Mouse (Mus musculus) heart, embryonic 14.5 days (tissue): Measurements from ENCODE around the gene Rassf5. TPM values are rescaled to one million over a fixed set of nuclear protein-coding genes. Genes with fewer than 3 reads are reported as not detected.

Experiments
- ATAC-seq: fragments of 200-750 bp; cut with Nextera tagmentation; 2 replicates; pipeline ENCODE4 v1.8.0; 2017; ENCODE audit warnings: low read depth, moderate TSS enrichment; ENCODE audit not compliant: insufficient number of reproducible peaks, insufficient read depth, low FRiP score
- H3K27ac ChIP-seq, 2 experiments: fragments of 200-500 bp in 1 of 2; fragments of 300-500 bp in 1 of 2; sonication (generic) in 1 of 2; replicated peaks in 1 of 2; 2 replicates each; pipeline ENCODE4 v1.5.1; 2012 to 2014; ENCODE audit warnings: low read depth in 2 of 2, low read length in 2 of 2, control low read depth in 1 of 2, mild to moderate bottlenecking in 1 of 2, mixed read lengths in 1 of 2; ENCODE audit not compliant: control insufficient read depth in 1 of 2, insufficient read depth in 1 of 2
- H3K27me3 ChIP-seq: fragments of 300-500 bp; sonication (generic); 2 replicates; pipeline ENCODE4 v1.6.1; 2014; ENCODE audit warnings: mild to moderate bottlenecking, low read length, control low read depth; ENCODE audit not compliant: control insufficient read depth, insufficient read depth
- H3K36me3 ChIP-seq: fragments of 300-500 bp; sonication (generic); 2 replicates; pipeline ENCODE4 v1.6.1; 2014; ENCODE audit warnings: mild to moderate bottlenecking, control low read depth, low read length, mixed read lengths; ENCODE audit not compliant: control insufficient read depth, insufficient read depth
- H3K4me1 ChIP-seq, 2 experiments: fragments of 200-500 bp in 1 of 2; fragments of 300-500 bp in 1 of 2; sonication (generic) in 1 of 2; 2 replicates each; pipeline ENCODE4 v1.6.1; 2012 to 2014; ENCODE audit warnings: low read length in 2 of 2, control low read depth in 1 of 2, mixed read lengths in 1 of 2; ENCODE audit not compliant: control insufficient read depth in 2 of 2, insufficient read depth in 2 of 2
- H3K4me2 ChIP-seq: fragments of 300-500 bp; sonication (generic); 2 replicates; pipeline ENCODE4 v1.6.1; 2014; ENCODE audit warnings: mild to moderate bottlenecking, low read length
- H3K4me3 ChIP-seq, 2 experiments: fragments of 200-500 bp in 1 of 2; fragments of 300-500 bp in 1 of 2; sonication (generic) in 1 of 2; 2 replicates each; pipeline ENCODE4 v1.5.1; 2012 to 2014; ENCODE audit warnings: low read length in 2 of 2, mild to moderate bottlenecking in 2 of 2, control low read depth in 1 of 2, low read depth in 1 of 2, moderate library complexity in 1 of 2; ENCODE audit not compliant: control insufficient read depth in 1 of 2, insufficient read depth in 1 of 2
- H3K9ac ChIP-seq: fragments of 300-500 bp; sonication (generic); 2 replicates; pipeline ENCODE4 v1.6.1; 2014; ENCODE audit warnings: mild to moderate bottlenecking, low read length
- H3K9me3 ChIP-seq: fragments of 300-500 bp; sonication (generic); 2 replicates; pipeline ENCODE4 v1.6.1; 2016; ENCODE audit warnings: low read length, control low read depth; ENCODE audit not compliant: control insufficient read depth
- WGBS: fragments of 180-500 bp; shearing (Covaris S2); extraction: QIAGEN DNeasy Blood & Tissue Kit; methylation state at CpG from one replicate; pipeline ENCODE4 v1.1.7; 2014; 5-methylcytosine and 5-hydroxymethylcytosine counted together
- polyA plus RNA-seq: library from polyadenylated mRNA; unstranded; fragments of >200 nt; fragmentation: Nextera tagmentation; extraction: Ambion mirVana; gene quantifications from 2 replicates; pipeline ENCODE4 v1.2.1, GENCODE M21; 2014

The Rassf5 gene
- polyA plus RNA-seq, 1 experiment from 2014 or later = 19.3 TPM

GRCm38 (mm10) chr1:131221822-131222590 lies 23.1 kb downstream of the Rassf5 start:
- H3K27ac ChIP-seq = no peak overlapping the region
- WGBS = 81% methylated on average over 13 of the region's 13 CpGs
- H3K4me3 ChIP-seq = no peak overlapping the region
- no peaks in the 10 kb centered on the region; the same call in 1 of the 2 replicates for H3K36me3 ChIP-seq
- H3K9me3 ChIP-seq = no peaks in the 10 kb centered on the region
- H3K4me1 ChIP-seq = no peaks in the 10 kb centered on the region; a peak in 1 of 4 replicates
- H3K4me2 ChIP-seq = no peak overlapping the region
- H3K27me3 ChIP-seq = no peaks in the 10 kb centered on the region
- H3K9ac ChIP-seq = no peak overlapping the region
- ATAC-seq = no peak

GRCm38 (mm10) chr1:131218933-131219332 lies 26.1 kb downstream of the Rassf5 start:
- H3K27ac ChIP-seq = no peak overlapping the region
- no peak for ATAC-seq
- no peaks in the 10 kb centered on the region for H3K27me3 ChIP-seq
- no peaks in the 10 kb centered on the region for H3K4me1 ChIP-seq
- H3K4me3 ChIP-seq = no peak overlapping the region
- H3K9ac ChIP-seq = no peak overlapping the region
- no peaks in the 10 kb centered on the region; the same call in 1 of the 2 replicates for H3K36me3 ChIP-seq
- H3K9me3 ChIP-seq = no peaks in the 10 kb centered on the region
- WGBS = 81% methylated on average over 11 of the region's 11 CpGs
- H3K4me2 ChIP-seq = no peak overlapping the region

- H3K27me3 ChIP-seq = no peaks in the 10 kb centered on the region
- 64% methylated on average over 6 of the region's 6 CpGs for WGBS
- peaks cover 5 to 8% of the 10 kb centered on the region in 2 experiments; a peak in 3 of 4 replicates for H3K4me1 ChIP-seq
- no peak overlapping the region for H3K9ac ChIP-seq
- no peak overlapping the region for H3K4me3 ChIP-seq
- H3K9me3 ChIP-seq = no peaks in the 10 kb centered on the region
- H3K36me3 ChIP-seq = peaks cover 14% of the 10 kb centered on the region
- no peak overlapping the region for H3K4me2 ChIP-seq
- ATAC-seq = no peak
- H3K27ac ChIP-seq = no peak overlapping the region
Observed at GRCm38 (mm10) chr1:131213361-131213760, 31.7 kb downstream of the Rassf5 start.

DNA sequence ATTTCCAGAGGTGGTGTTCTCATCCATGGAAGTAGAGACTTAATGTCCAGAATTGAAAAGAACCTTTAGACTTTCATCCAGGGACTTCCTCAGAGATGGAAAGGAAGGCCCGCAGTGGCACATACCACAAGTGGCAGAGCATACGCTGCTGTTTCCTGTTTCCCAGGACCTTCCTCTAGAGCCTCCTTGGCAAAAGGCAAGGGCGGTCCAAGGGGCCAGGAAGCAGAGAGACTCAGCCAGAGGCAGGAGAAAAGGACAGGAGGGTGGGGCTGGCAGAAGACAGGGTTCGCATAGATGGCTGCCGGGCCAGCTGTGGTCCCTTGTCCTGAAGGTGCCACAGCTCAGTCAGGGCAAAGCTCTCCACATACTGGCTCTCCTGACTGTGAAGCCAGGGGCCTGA lies 32.1 kb downstream of the Rassf5 start:
- Histone ChIP-seq H3K36me3 (peaks cover 14% of the 10 kb centered on the region), H3K4me3 (no peak overlapping the region), H3K4me2 (no peak overlapping the region), H3K9ac (no peak overlapping the region), H3K9me3 (no peaks in the 10 kb centered on the region), H3K4me1 (peaks cover 5 to 8% of the 10 kb centered on the region in 2 experiments; a peak in 3 of 4 replicates), H3K27ac (no peak overlapping the region), H3K27me3 (no peaks in the 10 kb centered on the region)
- WGBS = 49% methylated on average over 5 of the region's 5 CpGs
- ATAC-seq = no peak

DNA sequence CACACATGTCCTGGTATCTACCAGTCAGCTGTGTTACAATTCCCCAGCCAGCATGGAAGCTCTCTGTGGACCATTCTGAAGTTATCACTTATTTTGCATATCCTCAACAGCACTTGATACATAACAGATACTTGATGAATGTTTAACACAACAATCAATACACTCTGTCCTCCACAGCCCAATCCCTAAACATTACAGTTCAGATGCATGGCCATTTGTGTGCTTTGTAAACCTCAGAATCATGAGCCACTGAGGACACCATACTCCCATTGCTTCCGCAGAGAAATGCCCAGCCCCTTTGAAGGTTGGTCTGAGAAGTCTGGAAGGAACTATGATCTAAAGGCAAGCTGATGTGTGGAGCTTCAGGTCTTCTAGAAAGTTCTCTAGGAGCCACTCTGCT lies 33.4 kb downstream of the Rassf5 start:
- Histone ChIP-seq H3K27ac (no peak overlapping the region), H3K27me3 (no peaks in the 10 kb centered on the region), H3K4me1 (peaks cover 5 to 12% of the 10 kb centered on the region in 2 experiments; a peak in 3 of 4 replicates), H3K9ac (no peak overlapping the region), H3K4me2 (no peak overlapping the region), H3K9me3 (no peaks in the 10 kb centered on the region), H3K4me3 (no peak overlapping the region), H3K36me3 (peaks cover 14% of the 10 kb centered on the region)
- ATAC-seq = no peak
- 97% methylated on average over 1 of the region's 1 CpGs for WGBS

DNA sequence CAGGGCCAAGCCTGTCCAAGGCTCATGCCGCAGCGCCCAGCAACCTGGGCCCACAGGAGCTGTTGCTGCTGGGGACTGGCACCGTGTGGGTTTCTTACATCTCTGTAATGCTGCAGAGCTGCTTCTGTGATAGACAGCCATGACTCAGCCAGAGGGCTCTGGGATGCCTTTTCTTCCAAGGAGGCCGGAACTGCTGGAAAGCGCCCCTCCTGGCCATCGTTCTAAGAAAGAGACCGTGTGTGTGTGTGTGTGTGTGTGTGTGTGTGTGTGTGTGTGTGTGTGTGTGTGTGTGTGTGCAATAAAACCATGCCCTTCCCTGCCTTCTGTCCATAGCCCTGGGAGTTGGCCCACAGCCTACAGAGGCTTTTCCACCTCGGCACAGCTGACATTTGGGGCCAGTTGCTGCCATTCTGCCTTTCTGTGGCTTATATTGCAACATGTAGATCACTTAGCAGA lies 35.1 kb downstream of the Rassf5 start:
- no peak for ATAC-seq

GRCm38 (mm10) chr1:131208800-131209199 lies 36.3 kb downstream of the Rassf5 start:
- no peak overlapping the region for H3K9ac ChIP-seq
- H3K4me1 ChIP-seq = peaks cover 5 to 12% of the 10 kb centered on the region in 2 experiments; a peak in 3 of 4 replicates
- WGBS = 87% methylated on average over 6 of the region's 6 CpGs
- no peak overlapping the region for H3K27ac ChIP-seq
- peaks cover 14% of the 10 kb centered on the region for H3K36me3 ChIP-seq
- H3K9me3 ChIP-seq = no peaks in the 10 kb centered on the region
- no peak overlapping the region for H3K4me3 ChIP-seq
- no peak overlapping the region for H3K4me2 ChIP-seq
- no peaks in the 10 kb centered on the region for H3K27me3 ChIP-seq
- no peak for ATAC-seq

More for the DNA sequence above, 35.1 kb downstream of the Rassf5 start:
- Histone ChIP-seq H3K9ac (no peak overlapping the region), H3K4me2 (no peak overlapping the region), H3K27me3 (no peaks in the 10 kb centered on the region), H3K9me3 (no peaks in the 10 kb centered on the region), H3K27ac (no peak overlapping the region; a peak in 1 of 4 replicates), H3K36me3 (peaks cover 14% of the 10 kb centered on the region), H3K4me3 (no peak overlapping the region), H3K4me1 (peaks cover 5 to 12% of the 10 kb centered on the region in 2 experiments; a peak in 3 of 4 replicates)
- 65% methylated on average over 8 of the region's 8 CpGs for WGBS
